Mouse (Mus musculus) adrenal gland, adult 18-20 months (tissue): Measurements from ENCODE around the gene Cldn14. TPM values are rescaled to one million over a fixed set of nuclear protein-coding genes. Genes with fewer than 3 reads are reported as not detected.

Source experiments
- DNase-seq, 2 experiments: peaks; one replicate each; pipeline ENCODE4 v3.0.0; 2021 to 2022; ENCODE audit warnings: low spot score in 2 of 2
- total RNA-seq, 2 experiments: library from RNA; stranded (reverse); gene quantifications; 1 replicate in 1 of 2; 2 replicates in 1 of 2; pipeline ENCODE4 v1.2.3; 2021

The Cldn14 gene
- total RNA-seq, 2 experiments from 2014 or later = not detected

GRCm38 (mm10) chr16:93913881-93914576 lies 94.6 kb downstream of the Cldn14 start:
- peak in 1 of 2 experiments; percentile 10 for DNase-seq

GRCm38 (mm10) chr16:93912808-93913207 lies 95.8 kb downstream of the Cldn14 start:
- DNase-seq = no peak

- DNase-seq = no peak
Measured at GRCm38 (mm10) chr16:93912158-93912557, 96.5 kb downstream of the Cldn14 start.

- no peak for DNase-seq
Measured at GRCm38 (mm10) chr16:93910735-93911665, 97.6 kb downstream of the Cldn14 start.

GRCm38 (mm10) chr16:93909936-93910335 lies 98.7 kb downstream of the Cldn14 start:
- DNase-seq = no peak

- no peak for DNase-seq
Measured at GRCm38 (mm10) chr16:93908196-93908595, 100.4 kb downstream of the Cldn14 start.

GRCm38 (mm10) chr16:93907761-93908160 lies 100.9 kb downstream of the Cldn14 start:
- no peak for DNase-seq

GRCm38 (mm10) chr16:93906156-93907014 lies 102.3 kb downstream of the Cldn14 start:
- peak; percentile 57 to 58 for DNase-seq

- DNase-seq = no peak
Measured at GRCm38 (mm10) chr16:93903027-93903426, 105.6 kb downstream of the Cldn14 start.

- no peak for DNase-seq
Measured at GRCm38 (mm10) chr16:93893285-93893684, 115.4 kb downstream of the Cldn14 start.

GRCm38 (mm10) chr16:93890948-93891604 lies 117.6 kb downstream of the Cldn14 start:
- no peak for DNase-seq

GRCm38 (mm10) chr16:93888481-93888880 lies 120.2 kb downstream of the Cldn14 start:
- no peak for DNase-seq

- no peak for DNase-seq
Measured at GRCm38 (mm10) chr16:93884722-93885113, 123.9 kb downstream of the Cldn14 start.

- no peak for DNase-seq
Measured at GRCm38 (mm10) chr16:93884086-93884721, 124.4 kb downstream of the Cldn14 start.

GRCm38 (mm10) chr16:93883423-93884085 lies 125.1 kb downstream of the Cldn14 start, which contains the start of gene Chaf1b:
Gene Chaf1b (plus strand): TSS chr16:93883901.
- DNase-seq = peak; percentile 98

- no peak for DNase-seq
Measured at GRCm38 (mm10) chr16:93877612-93878380, 130.8 kb downstream of the Cldn14 start.

GRCm38 (mm10) chr16:93874841-93875240 lies 133.8 kb downstream of the Cldn14 start:
- DNase-seq = no peak
